Mouse (Mus musculus): ENCODE measurements around the gene 2410004B18Rik. TPM values are rescaled to one million over a fixed set of nuclear protein-coding genes. Genes with fewer than 3 reads are reported as not detected.

The 2410004B18Rik gene
- polyA plus RNA-seq (2012; ENCODE audit: insufficient read depth, insufficient read length, missing spikeins), result 23.2 and 24.2 TPM in 2 replicates

GRCm38 (mm10) chr3:145937505-145938404 lies at the start of gene 2410004B18Rik:
2410004B18Rik (plus strand) TSS chr3:145938014.
- Histone ChIP-seq H3K27ac (ENCODE audit: insufficient read depth, low read depth, low read length) (peak within 1 kb of the TSS; percentile 60), H3K4me1 (ENCODE audit: control insufficient read depth, insufficient read depth, low read length) (peaks cover 16% of the 10 kb centered on the region), H3K4me3 (ENCODE audit: insufficient read depth, low read length) (peak within 1 kb of the TSS; percentile 99)
- TF ChIP-seq CTCF (IDR thresholded peaks at IDR 0.05; ENCODE audit: low read depth, low read length) (peak; percentile 53), POLR2A (IDR thresholded peaks at IDR 0.05; ENCODE audit: borderline replicate concordance, low read depth, low read length) (0 out of 2 replicates have a peak, but pooled peaks have one; percentile 65)

GRCm38 (mm10) chr3:145890346-145891132 lies 47.3 kb upstream of the 2410004B18Rik start:
- no peak for TF ChIP-seq CTCF (IDR thresholded peaks at IDR 0.05; ENCODE audit: low read depth, low read length)
- TF ChIP-seq POLR2A (IDR thresholded peaks at IDR 0.05; ENCODE audit: borderline replicate concordance, low read depth, low read length), result no peak
- no peak overlapping the region for H3K27ac ChIP-seq (ENCODE audit: insufficient read depth, low read depth, low read length)
- no peak overlapping the region for H3K4me3 ChIP-seq (ENCODE audit: insufficient read depth, low read length)
- no peaks in the 10 kb centered on the region for H3K4me1 ChIP-seq (ENCODE audit: control insufficient read depth, insufficient read depth, low read length)

GRCm38 (mm10) chr3:145892451-145892850 lies 45.4 kb upstream of the 2410004B18Rik start:
- TF ChIP-seq POLR2A (IDR thresholded peaks at IDR 0.05; ENCODE audit: borderline replicate concordance, low read depth, low read length) (no peak), CTCF (IDR thresholded peaks at IDR 0.05; ENCODE audit: low read depth, low read length) (no peak)
- Histone ChIP-seq H3K4me1 (ENCODE audit: control insufficient read depth, insufficient read depth, low read length) (no peaks in the 10 kb centered on the region), H3K27ac (ENCODE audit: insufficient read depth, low read depth, low read length) (no peak overlapping the region), H3K4me3 (ENCODE audit: insufficient read depth, low read length) (no peak overlapping the region)

- Histone ChIP-seq H3K4me1 (ENCODE audit: control insufficient read depth, insufficient read depth, low read length) (no peaks in the 10 kb centered on the region), H3K27ac (ENCODE audit: insufficient read depth, low read depth, low read length) (no peak overlapping the region), H3K4me3 (ENCODE audit: insufficient read depth, low read length) (no peak overlapping the region)
- no peak for TF ChIP-seq POLR2A (IDR thresholded peaks at IDR 0.05; ENCODE audit: borderline replicate concordance, low read depth, low read length)
- TF ChIP-seq CTCF (IDR thresholded peaks at IDR 0.05; ENCODE audit: low read depth, low read length), result no peak
Measured at GRCm38 (mm10) chr3:145894131-145894530, 43.7 kb upstream of the 2410004B18Rik start.

GRCm38 (mm10) chr3:145897749-145898148 lies 40.1 kb upstream of the 2410004B18Rik start:
- H3K4me1 ChIP-seq (ENCODE audit: control insufficient read depth, insufficient read depth, low read length), result no peaks in the 10 kb centered on the region
- no peak overlapping the region for H3K4me3 ChIP-seq (ENCODE audit: insufficient read depth, low read length)
- no peak overlapping the region for H3K27ac ChIP-seq (ENCODE audit: insufficient read depth, low read depth, low read length)
- no peak for TF ChIP-seq POLR2A (IDR thresholded peaks at IDR 0.05; ENCODE audit: borderline replicate concordance, low read depth, low read length)
- TF ChIP-seq CTCF (IDR thresholded peaks at IDR 0.05; ENCODE audit: low read depth, low read length), result no peak

GRCm38 (mm10) chr3:145899832-145900231 lies 38.0 kb upstream of the 2410004B18Rik start:
- Histone ChIP-seq H3K27ac (ENCODE audit: insufficient read depth, low read depth, low read length) (no peak overlapping the region), H3K4me3 (ENCODE audit: insufficient read depth, low read length) (no peak overlapping the region)
- no peak for TF ChIP-seq CTCF (IDR thresholded peaks at IDR 0.05; ENCODE audit: low read depth, low read length)
- TF ChIP-seq POLR2A (IDR thresholded peaks at IDR 0.05; ENCODE audit: borderline replicate concordance, low read depth, low read length), result no peak

GRCm38 (mm10) chr3:145903530-145903929 lies 34.3 kb upstream of the 2410004B18Rik start:
- Histone ChIP-seq H3K27ac (ENCODE audit: insufficient read depth, low read depth, low read length) (no peak overlapping the region), H3K4me3 (ENCODE audit: insufficient read depth, low read length) (no peak overlapping the region), H3K4me1 (ENCODE audit: control insufficient read depth, insufficient read depth, low read length) (no peaks in the 10 kb centered on the region)
- TF ChIP-seq CTCF (IDR thresholded peaks at IDR 0.05; ENCODE audit: low read depth, low read length) (no peak), POLR2A (IDR thresholded peaks at IDR 0.05; ENCODE audit: borderline replicate concordance, low read depth, low read length) (no peak)

More at GRCm38 (mm10) chr3:145899832-145900231, 38.0 kb upstream of the 2410004B18Rik start:
- no peaks in the 10 kb centered on the region for H3K4me1 ChIP-seq (ENCODE audit: control insufficient read depth, insufficient read depth, low read length)

- TF ChIP-seq CTCF (IDR thresholded peaks at IDR 0.05; ENCODE audit: low read depth, low read length) (peak; percentile 89), POLR2A (IDR thresholded peaks at IDR 0.05; ENCODE audit: borderline replicate concordance, low read depth, low read length) (no peak)
- H3K27ac ChIP-seq (ENCODE audit: insufficient read depth, low read depth, low read length), result no peak overlapping the region
- no peaks in the 10 kb centered on the region for H3K4me1 ChIP-seq (ENCODE audit: control insufficient read depth, insufficient read depth, low read length)
- H3K4me3 ChIP-seq (ENCODE audit: insufficient read depth, low read length), result no peak overlapping the region
Measured at GRCm38 (mm10) chr3:145904850-145905776, 32.7 kb upstream of the 2410004B18Rik start.

- TF ChIP-seq POLR2A (IDR thresholded peaks at IDR 0.05; ENCODE audit: borderline replicate concordance, low read depth, low read length), result no peak
- no peak for TF ChIP-seq CTCF (IDR thresholded peaks at IDR 0.05; ENCODE audit: low read depth, low read length)
- no peak overlapping the region for H3K27ac ChIP-seq (ENCODE audit: insufficient read depth, low read depth, low read length)
- no peak overlapping the region for H3K4me3 ChIP-seq (ENCODE audit: insufficient read depth, low read length)
- H3K4me1 ChIP-seq (ENCODE audit: control insufficient read depth, insufficient read depth, low read length), result no peaks in the 10 kb centered on the region
Measured at GRCm38 (mm10) chr3:145906582-145906981, 31.2 kb upstream of the 2410004B18Rik start.

Measured in bone marrow macrophage, adult 2 months (primary cell).